Mouse (Mus musculus) heart, postnatal 0 days (tissue): ENCODE results near the gene Sgms1. TPM values are rescaled to one million over a fixed set of nuclear protein-coding genes. Genes with fewer than 3 reads are reported as not detected.

Source experiments
- ATAC-seq: fragments of 200-750 bp; cut with Nextera tagmentation; 2 replicates; pipeline ENCODE4 v1.8.0; 2017; ENCODE audit warnings: low read depth, moderate number of reproducible peaks, moderate library complexity; ENCODE audit not compliant: insufficient read depth
- DNase-seq: peaks from one replicate; pipeline ENCODE4 v3.0.0-alpha.2; 2016; ENCODE audit warnings: low spot score
- H3K27ac ChIP-seq: fragments of 300-500 bp; sonication (generic); 2 replicates; pipeline ENCODE4 v1.5.1; 2014; ENCODE audit warnings: low read depth, mild to moderate bottlenecking
- H3K27me3 ChIP-seq: fragments of 300-500 bp; sonication (generic); 2 replicates; pipeline ENCODE4 v1.6.1; 2014; ENCODE audit warnings: low read length, mixed read lengths; ENCODE audit not compliant: control insufficient read depth, insufficient read depth
- H3K36me3 ChIP-seq: fragments of 300-500 bp; sonication (generic); replicated peaks from 2 replicates; pipeline ENCODE4 v1.6.1; 2014; ENCODE audit warnings: low read length, mixed read lengths; ENCODE audit not compliant: control insufficient read depth, insufficient read depth
- H3K4me1 ChIP-seq: fragments of 300-500 bp; sonication (generic); 2 replicates; pipeline ENCODE4 v1.6.1; 2014; ENCODE audit warnings: antibody characterized with exemption; ENCODE audit not compliant: control insufficient read depth, insufficient read depth
- H3K4me2 ChIP-seq: fragments of 300-500 bp; sonication (generic); 2 replicates; pipeline ENCODE4 v1.6.1; 2014; ENCODE audit warnings: low read depth, mild to moderate bottlenecking, low read length, moderate library complexity
- H3K4me3 ChIP-seq: fragments of 300-500 bp; sonication (generic); 2 replicates; pipeline ENCODE4 v1.5.1; 2014; ENCODE audit warnings: low read depth, low read length
- H3K9ac ChIP-seq: fragments of 300-500 bp; sonication (generic); replicated peaks from 2 replicates; pipeline ENCODE4 v1.6.1; 2014; ENCODE audit warnings: low read depth, low read length, mixed read lengths
- H3K9me3 ChIP-seq: fragments of 300-500 bp; sonication (generic); replicated peaks from 2 replicates; pipeline ENCODE4 v1.6.1; 2016; ENCODE audit warnings: low read length; ENCODE audit not compliant: control insufficient read depth
- CTCF ChIP-seq: IDR thresholded peaks from 2 replicates; pipeline ENCODE4 v1.5.1; 2016; ENCODE audit warnings: antibody characterized with exemption, control low read depth, low read depth
- EP300 ChIP-seq: IDR thresholded peaks from 2 replicates; pipeline ENCODE4 v1.6.1; 2016; ENCODE audit warnings: antibody characterized with exemption, low read depth
- WGBS: fragments of 180-500 bp; shearing (Covaris S2); extraction: QIAGEN DNeasy Blood & Tissue Kit; methylation state at CpG from one replicate; pipeline ENCODE4 v1.1.7; 2014; 5-methylcytosine and 5-hydroxymethylcytosine counted together
- polyA plus RNA-seq: library from polyadenylated mRNA; unstranded; fragments of >200 nt; fragmentation: Nextera tagmentation; extraction: Ambion mirVana; gene quantifications from 2 replicates; pipeline ENCODE4 v1.2.1, GENCODE M21; 2015
- total RNA-seq: library from RNA; depleted of rRNA; stranded (reverse); fragments of >200 nt; gene quantifications from 2 replicates; pipeline ENCODE4 v1.2.3, GENCODE M21; 2014; ENCODE audit warnings: low replicate concordance

The Sgms1 gene
- total and polyA plus RNA-seq, 2 experiments from 2014 or later, result 29.4 to 52.0 TPM

GRCm38 (mm10) chr19:32304898-32305297 is 84.6 kb downstream of the Sgms1 start:
- Histone ChIP-seq H3K27ac (peak overlapping the region; percentile 95), H3K4me2 (peak overlapping the region; percentile 7; the same call in 1 of the 2 replicates), H3K27me3 (no peaks in the 10 kb centered on the region), H3K4me3 (no peak overlapping the region), H3K4me1 (peaks cover 24% of the 10 kb centered on the region), H3K9ac (no peak overlapping the region), H3K36me3 (no peaks in the 10 kb centered on the region), H3K9me3 (no peaks in the 10 kb centered on the region)
- DNase-seq (peak; percentile 77), ATAC-seq (peak; percentile 72)
- WGBS, result 53% methylated on average over 4 of the region's 4 CpGs
- TF ChIP-seq CTCF, result no peak
- TF ChIP-seq EP300, result 0 out of 2 replicates have a peak, but pooled peaks have one; percentile 59

DNA sequence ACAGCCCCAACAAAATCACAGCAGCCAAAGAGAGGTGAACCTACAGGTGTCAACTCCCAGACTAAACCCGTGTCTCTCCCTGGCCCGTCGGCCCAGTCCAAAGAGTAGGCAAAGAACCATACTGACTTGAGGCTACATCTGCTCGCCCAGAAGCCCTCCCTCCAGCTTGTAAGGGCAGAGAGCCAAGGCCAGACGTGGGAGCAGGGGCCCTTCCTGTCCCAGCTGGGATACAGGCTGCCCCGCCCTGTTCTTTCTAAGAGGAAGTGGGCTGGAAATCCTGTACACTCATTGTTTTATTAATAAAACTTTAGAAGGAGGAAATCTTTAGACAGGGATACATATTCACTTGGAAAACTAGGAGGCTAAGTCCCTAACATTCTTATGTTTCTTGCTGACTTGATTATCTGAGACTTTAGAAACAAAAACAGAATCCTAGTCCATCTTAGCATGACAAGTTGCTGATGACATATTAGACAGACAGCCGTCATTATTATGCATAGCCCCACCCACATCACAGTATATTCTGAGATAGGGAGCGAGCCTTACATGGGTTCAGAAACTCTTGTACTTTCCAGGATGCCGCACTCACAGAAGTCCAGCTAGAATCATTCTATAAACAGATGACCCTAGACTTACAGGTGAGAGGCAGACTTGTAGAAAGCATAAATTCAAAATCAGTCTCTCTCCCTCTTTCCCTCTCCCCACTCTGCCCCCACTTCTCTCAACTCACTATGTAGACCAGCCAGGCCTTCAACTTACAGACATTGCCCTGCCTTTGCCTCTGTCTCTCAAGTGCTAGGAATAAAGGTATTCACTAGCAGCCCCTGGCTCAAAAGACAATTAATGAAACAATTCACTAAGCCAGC is 85.3 kb downstream of the Sgms1 start:
- Histone ChIP-seq H3K9ac (no peak overlapping the region), H3K27ac (peak overlapping the region; percentile 95), H3K9me3 (no peaks in the 10 kb centered on the region), H3K36me3 (0 out of 2 replicates have a peak, but pooled peaks cover 4% of the 10 kb centered on the region), H3K4me3 (no peak overlapping the region), H3K27me3 (no peaks in the 10 kb centered on the region), H3K4me2 (peak overlapping the region; percentile 7; the same call in 1 of the 2 replicates), H3K4me1 (peaks cover 24% of the 10 kb centered on the region)
- WGBS, result 29% methylated on average over 9 of the region's 9 CpGs
- ATAC-seq (peak; percentile 81), DNase-seq (peak; percentile 79)
- TF ChIP-seq EP300, result peak; percentile 92
- TF ChIP-seq CTCF, result no peak

DNA sequence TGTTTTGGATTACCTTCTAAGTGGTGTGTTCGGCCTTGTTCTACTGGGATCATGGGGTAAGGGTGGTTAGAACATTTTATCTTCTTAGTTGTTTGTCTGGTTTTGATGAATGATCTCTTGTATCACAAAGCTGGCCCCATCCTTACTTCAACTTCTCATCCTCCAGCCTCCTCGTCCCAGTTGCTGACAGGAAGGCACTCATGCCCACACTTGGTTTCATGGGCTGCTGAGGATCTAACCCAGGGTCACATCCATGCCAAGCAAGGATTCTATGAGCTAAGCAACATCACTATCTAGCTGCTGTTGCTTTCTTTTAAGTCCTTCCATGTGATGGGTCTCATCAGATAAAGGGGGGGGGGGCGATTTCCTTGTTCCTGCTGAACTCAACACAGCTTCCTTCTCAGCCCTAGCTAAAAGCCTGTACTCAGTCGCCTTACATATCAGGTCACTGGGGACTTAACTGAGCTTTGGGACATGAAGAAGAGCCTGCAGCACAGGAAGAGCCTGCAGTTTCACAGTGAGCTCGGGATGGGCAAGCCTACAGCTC is 86.6 kb downstream of the Sgms1 start:
- Histone ChIP-seq H3K27me3 (no peaks in the 10 kb centered on the region), H3K27ac (peak overlapping the region; percentile 95)
- no peak for ATAC-seq

DNA sequence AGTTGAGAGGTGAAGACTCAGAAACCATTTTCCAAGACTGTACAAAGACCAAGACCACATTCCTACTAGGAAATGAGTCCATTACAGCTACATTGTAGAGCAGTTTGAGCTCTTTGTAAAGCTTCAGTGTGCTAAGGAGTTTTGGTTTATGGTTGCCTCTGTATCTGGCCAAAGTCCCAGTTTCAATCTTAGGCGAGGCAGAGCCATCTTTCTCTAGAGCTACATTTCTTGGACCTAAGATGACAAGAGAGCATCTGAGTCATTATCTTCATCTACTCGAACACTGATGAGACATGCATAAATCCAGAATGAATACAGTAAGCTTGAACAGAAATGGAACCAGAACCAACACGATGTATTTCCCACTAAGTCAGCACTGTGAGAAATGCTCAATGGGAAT is 87.9 kb downstream of the Sgms1 start:
- ATAC-seq (no peak), DNase-seq (no peak)
- Histone ChIP-seq H3K27ac (no peak overlapping the region), H3K9ac (no peak overlapping the region), H3K27me3 (no peaks in the 10 kb centered on the region), H3K4me1 (peaks cover 24% of the 10 kb centered on the region), H3K4me2 (no peak overlapping the region), H3K36me3 (0 out of 2 replicates have a peak, but pooled peaks cover 5% of the 10 kb centered on the region), H3K4me3 (no peak overlapping the region), H3K9me3 (no peaks in the 10 kb centered on the region)
- no peak for TF ChIP-seq CTCF
- no peak for TF ChIP-seq EP300
- WGBS, result 74% methylated on average over 3 of the region's 3 CpGs

More for the DNA sequence above, 86.6 kb downstream of the Sgms1 start:
- Histone ChIP-seq H3K4me2 (no peak overlapping the region), H3K4me1 (peaks cover 24% of the 10 kb centered on the region), H3K4me3 (no peak overlapping the region), H3K36me3 (0 out of 2 replicates have a peak, but pooled peaks cover 5% of the 10 kb centered on the region), H3K9me3 (no peaks in the 10 kb centered on the region), H3K9ac (no peak overlapping the region)
- no peak for DNase-seq
- TF ChIP-seq CTCF (no peak), EP300 (no peak)
- WGBS, result 63% methylated on average over 5 of the region's 5 CpGs

- 0 out of 2 replicates have a peak, but pooled peaks cover 5% of the 10 kb centered on the region for H3K36me3 ChIP-seq
- no peak for ATAC-seq
- WGBS, result 76% methylated on average over 7 of the region's 7 CpGs
Measured at GRCm38 (mm10) chr19:32298221-32298620, 91.3 kb downstream of the Sgms1 start.

More at GRCm38 (mm10) chr19:32298221-32298620, 91.3 kb downstream of the Sgms1 start:
- Histone ChIP-seq H3K4me3 (no peak overlapping the region), H3K9me3 (no peaks in the 10 kb centered on the region), H3K27me3 (no peaks in the 10 kb centered on the region), H3K4me1 (peaks cover 15% of the 10 kb centered on the region), H3K9ac (no peak overlapping the region), H3K4me2 (no peak overlapping the region), H3K27ac (no peak overlapping the region)
- TF ChIP-seq EP300, result no peak
- TF ChIP-seq CTCF, result no peak
- no peak for DNase-seq
